Mouse (Mus musculus): ENCODE data around the gene Gm14085.
"Not testable (repeated sequence)": the region's sequence is repeated elsewhere in the genome, so short reads cannot be mapped to it uniquely, and the experiment has no call there.

GRCm38 (mm10) chr2:122483787-122484186 is 954 bp upstream of the Gm14085 start:
- not testable (repeated sequence) for TF ChIP-seq CTCF (IDR thresholded peaks at IDR 0.05; ENCODE audit: extremely low read depth, insufficient read depth, insufficient read length, insufficient replicate concordance); POLR2A (IDR thresholded peaks at IDR 0.05; ENCODE audit: low read depth, low read length)
